Mouse (Mus musculus) thymus, adult 2 months (tissue): ENCODE results near the gene Gtf3c5.

Experiments used
- CTCF ChIP-seq: fragments of 200-500 bp; IDR thresholded peaks from 2 replicates; pipeline ENCODE4 v1.5.1; 2012; ENCODE audit warnings: mild to moderate bottlenecking, control low read depth, low read length, moderate library complexity, borderline replicate concordance; ENCODE audit not compliant: control insufficient read depth, poor library complexity, insufficient read depth; ENCODE audit errors: extremely low read depth
- POLR2A ChIP-seq: fragments of 200-500 bp; IDR thresholded peaks from 2 replicates; pipeline ENCODE4 v1.6.1; 2012; ENCODE audit warnings: mild to moderate bottlenecking, low read length, control low read depth, moderate library complexity; ENCODE audit not compliant: control insufficient read depth, poor library complexity, insufficient read depth; ENCODE audit errors: extremely low read depth

DNA sequence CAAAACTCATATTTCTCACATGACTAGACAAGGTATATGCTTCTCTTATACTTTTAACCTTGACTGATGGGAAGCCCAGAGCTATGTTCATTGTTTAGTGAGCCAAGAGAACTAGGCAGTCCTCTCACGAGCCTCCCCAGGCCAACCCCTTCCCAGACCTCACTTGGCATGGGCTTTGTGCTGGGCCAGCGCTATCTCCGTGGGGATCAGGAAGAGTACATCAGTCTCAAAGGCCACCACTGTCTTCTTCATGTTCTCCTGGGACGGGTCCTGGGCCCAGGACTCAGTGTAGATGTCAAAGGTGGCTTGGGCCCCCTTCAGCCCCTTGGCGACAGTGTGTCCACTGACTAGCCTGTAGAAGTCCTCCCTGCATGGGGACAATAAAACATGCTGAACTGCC, 26.1 kb downstream of the Gtf3c5 start:
- no peak for TF ChIP-seq CTCF
- no peak for TF ChIP-seq POLR2A
